Mouse (Mus musculus) embryonic facial prominence, embryonic 15.5 days (tissue): ENCODE data around the gene Dcst1. TPM values are rescaled to one million over a fixed set of nuclear protein-coding genes. Genes with fewer than 3 reads are reported as not detected.

Experiments
- ATAC-seq: fragments of 200-750 bp; cut with Nextera tagmentation; 2 replicates; pipeline ENCODE4 v1.8.0; 2017; ENCODE audit warnings: low read depth, moderate TSS enrichment; ENCODE audit not compliant: insufficient number of reproducible peaks, low FRiP score, low TSS enrichment
- H3K27ac ChIP-seq: fragments of 300-500 bp; sonication (generic); replicated peaks from 2 replicates; pipeline ENCODE4 v1.5.1; 2015; ENCODE audit warnings: mild to moderate bottlenecking, inconsistent platforms
- H3K27me3 ChIP-seq: fragments of 300-500 bp; sonication (generic); 2 replicates; pipeline ENCODE4 v1.6.1; 2015; ENCODE audit warnings: inconsistent platforms
- H3K36me3 ChIP-seq: fragments of 300-500 bp; sonication (generic); 2 replicates; pipeline ENCODE4 v1.6.1; 2015; ENCODE audit warnings: mild to moderate bottlenecking, inconsistent platforms
- H3K4me1 ChIP-seq: fragments of 300-500 bp; sonication (generic); 2 replicates; pipeline ENCODE4 v1.6.1; 2015; ENCODE audit warnings: inconsistent platforms
- H3K4me2 ChIP-seq: fragments of 300-500 bp; sonication (generic); replicated peaks from 2 replicates; pipeline ENCODE4 v1.6.1; 2015; ENCODE audit warnings: mild to moderate bottlenecking, inconsistent platforms
- H3K4me3 ChIP-seq: fragments of 300-500 bp; sonication (generic); replicated peaks from 2 replicates; pipeline ENCODE4 v1.5.1; 2015; ENCODE audit warnings: mild to moderate bottlenecking, inconsistent platforms
- H3K9ac ChIP-seq: fragments of 300-500 bp; sonication (generic); 2 replicates; pipeline ENCODE4 v1.6.1; 2015; ENCODE audit warnings: inconsistent platforms
- H3K9me3 ChIP-seq: fragments of 300-500 bp; sonication (generic); replicated peaks from 2 replicates; pipeline ENCODE4 v1.6.1; 2016; ENCODE audit warnings: inconsistent platforms
- WGBS: fragments of 180-500 bp; shearing (Covaris S2); methylation state at CpG from one replicate; pipeline ENCODE4 v1.1.7; 2015; 5-methylcytosine and 5-hydroxymethylcytosine counted together
- polyA plus RNA-seq: library from polyadenylated mRNA; unstranded; fragments of >200 nt; fragmentation: Nextera tagmentation; extraction: Ambion mirVana; gene quantifications from 2 replicates; pipeline ENCODE4 v1.2.1, GENCODE M21; 2015

The Dcst1 gene
- polyA plus RNA-seq, 1 experiment from 2014 or later, result 0.64 TPM

DNA sequence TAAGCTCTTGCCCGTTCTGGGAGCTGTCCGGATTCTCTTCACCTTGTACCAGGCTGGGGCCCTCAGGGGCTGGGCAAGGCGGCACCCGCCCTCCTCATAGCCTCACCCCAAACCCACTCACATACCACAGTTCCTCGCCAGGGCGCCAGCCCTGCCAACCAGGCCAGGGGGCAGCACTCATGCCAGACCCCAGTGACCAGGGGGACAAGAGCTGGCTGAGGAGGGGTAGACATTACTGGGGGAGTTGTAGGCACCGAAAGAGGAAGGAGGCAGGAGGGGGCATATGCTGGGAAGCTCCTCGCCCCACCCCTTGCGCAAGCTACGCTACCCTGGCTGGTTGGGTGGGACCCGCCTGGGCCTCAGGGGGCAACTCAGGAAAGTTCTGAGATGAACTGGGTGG, 22.6 kb upstream of the Dcst1 start:
- Histone ChIP-seq H3K4me3 (peak overlapping the region; percentile 19; the same call in 1 of the 2 replicates), H3K4me2 (peak overlapping the region; percentile 27), H3K36me3 (no peaks in the 10 kb centered on the region), H3K27me3 (no peaks in the 10 kb centered on the region), H3K9me3 (no peaks in the 10 kb centered on the region), H3K27ac (peak overlapping the region; percentile 58), H3K4me1 (peaks cover 77% of the 10 kb centered on the region), H3K9ac (no peak overlapping the region)
- 55% methylated on average over 11 of the region's 11 CpGs for whole genome bisulfite sequencing
- ATAC-seq, result 0 out of 2 replicates have a peak, but pooled peaks have one; percentile 2

DNA sequence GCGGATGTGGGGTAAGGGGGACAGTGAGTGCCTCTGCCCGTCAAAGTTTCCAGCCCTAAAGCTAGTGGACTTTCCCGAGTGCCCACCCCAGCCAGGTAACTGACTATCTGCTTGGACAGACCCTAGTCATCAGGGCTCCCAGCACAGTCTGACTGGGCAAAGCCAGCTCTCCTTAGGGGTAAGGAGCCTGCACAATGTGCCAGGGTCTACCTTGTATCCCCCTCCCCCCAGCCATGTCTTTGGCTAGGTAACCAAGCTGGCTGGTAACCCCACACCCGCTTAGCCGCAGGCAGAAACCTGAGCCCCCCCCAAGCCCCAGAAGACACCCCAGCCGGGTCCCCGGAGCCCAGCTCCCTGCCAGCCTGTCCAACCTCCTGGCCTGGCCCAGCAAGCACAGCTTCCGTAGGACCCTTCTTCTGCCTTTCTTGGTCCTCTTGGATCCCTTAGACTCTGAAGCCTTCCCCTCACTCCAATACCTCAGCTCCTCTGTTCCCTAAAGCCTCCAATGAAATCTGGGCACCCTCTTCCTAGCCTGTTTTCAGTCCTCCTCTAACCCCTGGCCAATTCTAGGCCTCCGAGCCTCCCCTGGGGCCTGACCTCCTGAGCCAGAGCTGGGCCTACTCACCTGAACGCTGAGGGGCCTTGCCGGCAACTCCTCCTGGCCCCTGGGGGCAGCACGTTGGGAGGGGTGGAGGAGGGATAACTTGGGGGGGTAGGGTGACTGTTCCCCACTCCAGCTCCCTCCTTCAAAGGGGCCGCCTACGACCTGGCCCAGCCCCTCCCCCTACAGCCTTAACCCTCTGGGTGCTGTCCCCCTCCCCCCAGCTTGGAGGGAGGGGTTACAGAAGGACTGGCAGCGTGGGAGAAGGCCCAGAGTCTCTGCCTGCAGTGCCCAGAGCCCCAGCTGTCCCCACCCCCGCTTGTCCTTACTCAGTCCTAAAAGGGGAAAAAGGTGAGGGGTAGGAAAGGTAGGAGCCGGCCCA, 21.7 kb upstream of the Dcst1 start:
- ATAC-seq, result no peak
- peak overlapping the region; percentile 27 for H3K4me2 ChIP-seq
- H3K4me3 ChIP-seq, result peak overlapping the region; percentile 19
- no peaks in the 10 kb centered on the region for H3K9me3 ChIP-seq
- peak overlapping the region; percentile 74; the same call in 1 of the 2 replicates for H3K27ac ChIP-seq
- H3K4me1 ChIP-seq, result peaks cover 68% of the 10 kb centered on the region
- no peaks in the 10 kb centered on the region for H3K27me3 ChIP-seq
- no peaks in the 10 kb centered on the region for H3K36me3 ChIP-seq
- peak overlapping the region; percentile 3; the same call in 1 of the 2 replicates for H3K9ac ChIP-seq
- 38% methylated on average over 17 of the region's 17 CpGs for WGBS

DNA sequence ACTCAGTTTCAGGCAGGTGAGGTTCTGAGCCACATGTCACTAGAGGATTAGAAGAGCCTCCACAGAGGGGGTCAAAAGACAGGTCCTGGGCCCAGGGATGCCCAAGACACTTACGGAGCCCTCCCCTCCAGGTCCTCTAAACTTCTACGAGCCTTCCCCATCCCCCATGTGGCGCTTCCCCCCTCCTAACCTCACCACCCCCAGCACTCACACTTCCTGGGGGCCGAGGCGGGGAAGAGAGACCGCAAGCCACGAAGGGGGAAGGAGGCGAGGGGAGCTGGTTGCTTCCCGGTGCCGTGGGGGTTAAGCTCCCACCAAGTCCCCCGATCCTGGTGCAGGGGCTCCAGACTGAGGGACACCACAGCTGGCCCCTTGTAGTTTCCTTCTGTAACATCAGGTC, 20.4 kb upstream of the Dcst1 start:
- Histone ChIP-seq H3K9ac (no peak overlapping the region), H3K27me3 (no peaks in the 10 kb centered on the region), H3K4me1 (peaks cover 55% of the 10 kb centered on the region), H3K27ac (peak overlapping the region; percentile 74), H3K4me2 (peak overlapping the region; percentile 27; the same call in 1 of the 2 replicates), H3K36me3 (peaks cover 7% of the 10 kb centered on the region; the same call in 1 of the 2 replicates), H3K9me3 (no peaks in the 10 kb centered on the region), H3K4me3 (0 out of 2 replicates have a peak overlapping the region, but pooled peaks have one; percentile 4)
- 38% methylated on average over 11 of the region's 11 CpGs for WGBS
- no peak for ATAC-seq

DNA sequence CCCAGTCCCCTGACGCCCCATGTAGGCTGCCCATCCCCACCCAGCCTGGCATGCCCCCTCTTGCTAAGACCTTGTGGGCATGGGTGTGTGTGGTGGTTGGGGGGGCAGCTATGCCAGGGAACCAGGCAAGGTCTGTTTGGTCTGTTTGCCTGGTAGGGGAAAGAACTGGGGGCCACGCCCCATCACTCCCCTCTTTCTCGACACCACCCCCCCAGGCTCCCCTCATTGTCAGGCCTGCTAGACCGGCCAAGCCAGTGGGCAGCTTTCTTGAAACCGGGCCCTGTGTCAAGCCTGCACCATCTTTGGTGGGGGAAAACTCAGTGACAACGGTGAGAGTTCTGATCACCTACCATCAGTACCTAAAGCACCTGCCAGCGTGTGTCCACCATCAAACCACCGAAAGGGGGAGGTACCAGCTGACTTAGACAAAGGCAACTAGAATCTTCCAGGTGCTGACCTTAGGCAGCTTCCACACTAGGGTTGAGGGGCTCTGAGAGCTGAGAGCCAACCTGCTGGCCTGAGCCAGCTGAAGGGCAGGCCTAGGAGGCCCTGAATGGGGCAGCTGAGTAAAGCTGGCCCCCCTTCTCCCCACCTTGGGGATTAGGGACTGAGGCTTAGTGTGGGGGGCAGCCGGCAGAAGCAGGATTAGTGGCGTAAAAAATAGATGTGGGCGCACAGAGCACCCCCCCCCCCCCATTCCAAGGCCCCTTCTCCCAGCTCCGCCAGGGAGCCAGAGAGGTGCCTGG, 19.5 kb upstream of the Dcst1 start:
- no peak overlapping the region for H3K9ac ChIP-seq
- H3K36me3 ChIP-seq, result peaks cover 12% of the 10 kb centered on the region; the same call in 1 of the 2 replicates
- H3K4me1 ChIP-seq, result peaks cover 53% of the 10 kb centered on the region
- H3K9me3 ChIP-seq, result no peaks in the 10 kb centered on the region
- no peak overlapping the region for H3K4me3 ChIP-seq
- peak overlapping the region; percentile 74 for H3K27ac ChIP-seq
- no peaks in the 10 kb centered on the region for H3K27me3 ChIP-seq
- no peak for ATAC-seq
- peak overlapping the region; percentile 27; the same call in 1 of the 2 replicates for H3K4me2 ChIP-seq
- 46% methylated on average over 11 of the region's 12 CpGs for WGBS

DNA sequence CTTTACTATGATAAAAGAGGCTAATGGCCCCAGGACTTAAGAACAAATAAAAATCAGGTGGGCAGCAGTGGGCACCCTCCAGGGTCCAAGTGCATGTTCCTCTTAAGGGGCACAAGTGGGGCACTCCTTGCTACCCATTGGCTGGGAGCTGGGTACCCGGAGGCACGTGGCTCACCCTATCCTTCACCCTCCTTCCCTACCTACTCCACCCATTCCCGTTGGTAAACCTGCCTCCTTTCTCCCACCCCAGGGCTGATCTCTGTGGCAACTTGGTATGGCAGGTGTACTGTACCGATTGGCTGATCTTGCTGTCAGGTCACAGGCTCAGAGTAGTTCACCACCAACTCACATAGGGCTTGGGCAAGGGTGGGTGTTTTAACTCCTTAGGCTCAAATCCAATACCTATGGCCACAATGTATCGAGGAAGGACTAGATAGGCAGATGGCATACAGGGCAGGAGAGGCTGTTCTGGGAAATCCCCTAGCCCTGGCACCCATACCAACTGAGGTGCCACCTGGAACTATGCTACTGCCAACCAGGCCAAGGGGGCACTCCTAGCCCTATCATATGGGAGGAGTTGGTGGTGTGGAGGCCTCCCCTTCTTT, 18.7 kb upstream of the Dcst1 start:
- WGBS, result 66% methylated on average over 5 of the region's 5 CpGs
- peak overlapping the region; percentile 74 for H3K27ac ChIP-seq

DNA sequence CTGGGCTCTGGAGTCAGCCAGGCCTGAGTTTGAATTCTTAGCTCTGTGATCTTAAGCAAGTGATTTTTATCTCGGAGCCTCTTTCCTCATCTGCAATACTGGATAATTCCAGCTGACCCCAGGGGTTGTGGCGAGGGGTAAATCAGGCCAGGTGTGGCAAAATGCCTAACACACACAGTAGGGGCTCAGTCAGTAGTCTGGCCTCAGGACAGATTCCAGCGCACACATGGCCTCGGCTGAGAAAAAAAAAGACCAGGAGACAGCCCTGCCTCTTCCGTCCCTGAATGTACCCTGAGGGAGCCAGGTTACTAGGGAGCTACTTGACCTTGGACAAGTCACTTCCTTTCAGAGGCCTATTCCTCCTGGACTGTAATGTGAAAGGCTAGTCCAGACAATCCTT, 17.9 kb upstream of the Dcst1 start:
- Histone ChIP-seq H3K4me1 (peaks cover 59% of the 10 kb centered on the region), H3K27ac (no peak overlapping the region), H3K4me3 (no peak overlapping the region), H3K9me3 (no peaks in the 10 kb centered on the region), H3K36me3 (peaks cover 12% of the 10 kb centered on the region; the same call in 1 of the 2 replicates), H3K27me3 (no peaks in the 10 kb centered on the region), H3K4me2 (no peak overlapping the region), H3K9ac (no peak overlapping the region)
- WGBS, result 61% methylated on average over 5 of the region's 5 CpGs
- ATAC-seq, result no peak

More for the DNA sequence above, 18.7 kb upstream of the Dcst1 start:
- Histone ChIP-seq H3K27me3 (no peaks in the 10 kb centered on the region), H3K4me3 (no peak overlapping the region), H3K9ac (no peak overlapping the region), H3K9me3 (no peaks in the 10 kb centered on the region), H3K36me3 (peaks cover 12% of the 10 kb centered on the region; the same call in 1 of the 2 replicates), H3K4me2 (no peak overlapping the region), H3K4me1 (peaks cover 59% of the 10 kb centered on the region)
- ATAC-seq, result no peak

DNA sequence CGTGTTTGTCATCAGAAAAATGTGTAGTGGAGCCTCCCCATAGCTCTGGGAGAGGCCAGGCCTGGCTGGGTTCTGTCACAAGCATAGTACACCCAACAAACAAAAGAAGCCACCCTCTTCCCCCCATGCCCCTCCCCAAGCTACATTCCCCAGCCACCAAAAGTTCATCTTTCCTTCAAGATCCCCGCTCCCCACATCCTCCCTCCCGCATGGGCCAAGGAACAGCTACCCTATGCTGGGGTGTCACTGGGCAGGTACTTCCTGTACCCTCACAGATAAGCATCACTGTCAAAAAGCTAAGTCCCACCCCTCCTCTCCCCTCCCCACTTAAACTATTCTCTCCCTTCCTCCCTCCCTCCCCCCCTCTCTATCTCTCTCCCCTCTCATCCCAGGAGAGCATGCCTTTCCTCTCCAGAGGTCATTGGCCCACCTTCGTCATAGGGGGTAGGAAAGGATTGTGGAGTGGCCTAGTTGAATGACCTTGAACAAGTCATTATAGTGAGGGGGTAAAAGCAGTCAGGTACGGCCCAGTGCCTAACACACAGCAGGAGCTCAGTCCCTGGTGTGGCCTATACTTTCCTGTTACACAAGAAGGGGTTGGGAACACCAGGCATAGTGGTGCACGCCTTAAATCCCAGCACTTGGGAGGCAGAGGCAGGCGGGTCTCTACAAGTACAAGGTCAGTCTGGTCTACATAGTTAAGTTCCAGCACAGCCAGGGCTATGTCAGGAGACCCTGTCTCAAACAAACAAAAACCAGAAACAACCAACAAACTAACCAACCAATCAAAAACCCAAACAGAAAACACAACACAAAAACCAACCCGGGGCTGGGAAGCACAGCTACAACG, 17.2 kb upstream of the Dcst1 start:
- Histone ChIP-seq H3K4me1 (peaks cover 58% of the 10 kb centered on the region), H3K36me3 (peaks cover 12% of the 10 kb centered on the region; the same call in 1 of the 2 replicates), H3K9ac (no peak overlapping the region), H3K9me3 (no peaks in the 10 kb centered on the region), H3K4me3 (no peak overlapping the region), H3K27me3 (no peaks in the 10 kb centered on the region), H3K27ac (no peak overlapping the region), H3K4me2 (no peak overlapping the region)
- no peak for ATAC-seq
- 82% methylated on average over 9 of the region's 9 CpGs for WGBS

DNA sequence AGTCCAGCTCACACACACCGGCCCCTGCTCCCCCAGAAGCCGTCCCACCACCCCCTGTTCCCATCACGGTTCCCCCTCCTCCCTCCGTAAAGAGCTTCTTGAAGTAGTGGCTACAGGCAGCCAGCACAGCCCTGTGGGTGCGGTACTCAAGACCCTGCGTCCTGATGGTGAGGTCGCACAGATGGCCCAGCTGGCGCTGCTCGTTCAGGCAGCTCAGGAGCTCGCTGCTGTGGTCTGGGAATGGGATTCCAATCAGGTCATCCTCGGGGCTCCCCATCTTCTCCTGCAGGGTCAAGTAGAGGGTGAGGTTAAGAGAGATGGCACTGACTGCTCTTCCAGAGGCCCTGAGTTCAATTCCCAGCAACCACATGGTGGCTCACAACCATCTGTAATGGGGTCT, 16.2 kb upstream of the Dcst1 start:
- Histone ChIP-seq H3K36me3 (peaks cover 12% of the 10 kb centered on the region; the same call in 1 of the 2 replicates), H3K27me3 (no peaks in the 10 kb centered on the region), H3K9ac (no peak overlapping the region), H3K4me1 (peaks cover 49% of the 10 kb centered on the region), H3K9me3 (no peaks in the 10 kb centered on the region), H3K4me3 (no peak overlapping the region), H3K4me2 (no peak overlapping the region), H3K27ac (no peak overlapping the region)
- ATAC-seq, result no peak
- 84% methylated on average over 11 of the region's 11 CpGs for WGBS

DNA sequence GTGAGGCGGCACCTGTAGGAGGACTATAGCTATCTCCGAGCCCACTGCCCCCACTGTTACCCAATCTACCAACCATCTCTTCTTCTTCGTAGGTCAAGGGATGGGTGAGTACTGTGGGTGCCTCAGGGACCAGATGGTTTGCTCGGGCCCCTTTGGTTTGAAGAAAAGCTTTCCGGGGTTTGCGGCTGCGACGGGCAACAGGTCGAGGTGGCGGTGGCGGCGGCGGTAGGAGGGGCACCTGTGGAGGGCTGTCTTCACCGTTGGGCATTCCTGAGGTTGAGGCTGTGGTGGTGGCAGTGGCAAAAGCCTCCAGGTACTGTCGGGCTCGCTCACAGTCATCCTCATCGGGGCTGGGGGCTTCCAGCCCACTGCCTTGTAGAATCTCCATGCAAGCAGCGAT, 15.7 kb upstream of the Dcst1 start:
- H3K27me3 ChIP-seq, result no peaks in the 10 kb centered on the region
- H3K9ac ChIP-seq, result no peak overlapping the region
- no peak overlapping the region for H3K4me2 ChIP-seq
- no peaks in the 10 kb centered on the region for H3K9me3 ChIP-seq
- peaks cover 44% of the 10 kb centered on the region for H3K4me1 ChIP-seq
- H3K36me3 ChIP-seq, result peaks cover 12% of the 10 kb centered on the region; the same call in 1 of the 2 replicates
- H3K4me3 ChIP-seq, result no peak overlapping the region
- 93% methylated on average over 18 of the region's 18 CpGs for WGBS
- no peak for ATAC-seq
- no peak overlapping the region for H3K27ac ChIP-seq

DNA sequence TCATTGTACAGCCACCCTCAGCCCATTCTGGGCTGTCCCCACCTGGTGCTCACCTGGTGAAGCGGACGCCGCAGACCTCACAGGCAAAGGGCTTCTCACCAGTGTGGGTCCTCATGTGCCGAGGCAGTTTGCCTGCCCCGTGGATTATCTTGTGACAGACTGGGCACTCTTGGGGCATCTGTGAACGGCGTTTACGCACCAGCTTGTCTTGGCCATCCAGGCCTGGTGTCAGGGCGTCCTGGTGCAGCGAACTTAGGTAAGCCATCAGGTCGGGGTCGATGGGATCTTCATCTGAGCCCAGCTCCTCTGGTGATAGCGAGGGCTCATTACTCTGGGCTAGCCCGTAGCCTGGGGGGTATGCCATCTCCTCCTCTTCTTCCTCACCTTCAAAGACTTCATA, 15.2 kb upstream of the Dcst1 start:
- 92% methylated on average over 14 of the region's 14 CpGs for WGBS
- Histone ChIP-seq H3K4me1 (peaks cover 40% of the 10 kb centered on the region), H3K9me3 (no peaks in the 10 kb centered on the region), H3K9ac (no peak overlapping the region), H3K4me2 (no peak overlapping the region), H3K27ac (no peak overlapping the region), H3K4me3 (no peak overlapping the region), H3K27me3 (no peaks in the 10 kb centered on the region), H3K36me3 (peaks cover 12% of the 10 kb centered on the region; the same call in 1 of the 2 replicates)
- no peak for ATAC-seq
